Mouse (Mus musculus): ENCODE results near the gene Crybg2.

The Crybg2 gene

DNA sequence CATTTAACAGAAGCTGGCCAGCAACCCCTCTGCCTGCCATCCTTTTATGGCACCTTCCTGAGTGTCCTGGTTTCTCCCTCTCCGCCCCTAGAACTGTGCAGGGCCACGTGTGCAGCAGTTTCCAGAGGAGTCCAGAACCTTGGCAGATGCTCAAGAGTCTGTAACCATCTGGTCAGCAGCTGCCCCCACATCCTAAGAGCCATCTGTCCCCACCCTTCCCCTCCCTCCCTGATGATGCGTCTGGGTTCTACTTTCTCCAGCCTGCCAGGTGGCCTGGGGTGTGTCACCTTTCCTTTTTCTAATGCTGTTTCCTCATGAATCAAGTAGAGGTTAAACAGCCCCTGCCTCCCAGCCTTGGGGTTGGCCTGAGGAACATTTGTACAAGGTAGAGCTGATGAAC lies 61.7 kb downstream of the Crybg2 start:
- no peak for DNase-seq

DNA sequence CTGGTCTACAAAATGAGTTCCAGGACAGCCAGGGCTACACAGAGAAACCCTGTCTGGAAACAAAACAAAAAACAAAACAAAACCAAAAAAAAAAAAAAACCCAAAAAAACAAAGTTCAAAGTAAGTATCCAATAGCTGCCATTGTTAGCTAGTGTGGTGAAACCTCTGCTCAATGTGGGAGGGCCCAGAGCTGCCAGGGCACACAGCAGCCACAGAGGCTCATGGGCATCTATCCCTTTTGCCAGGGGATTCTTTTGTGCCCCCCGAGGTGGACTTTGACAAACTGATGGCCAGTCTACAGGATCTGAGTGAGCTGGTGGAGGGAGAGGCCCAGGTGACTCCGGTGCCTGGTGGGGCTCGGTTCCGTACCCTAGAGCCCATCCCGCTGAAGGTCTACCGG lies 62.5 kb downstream of the Crybg2 start:
- no peak for DNase-seq

DNA sequence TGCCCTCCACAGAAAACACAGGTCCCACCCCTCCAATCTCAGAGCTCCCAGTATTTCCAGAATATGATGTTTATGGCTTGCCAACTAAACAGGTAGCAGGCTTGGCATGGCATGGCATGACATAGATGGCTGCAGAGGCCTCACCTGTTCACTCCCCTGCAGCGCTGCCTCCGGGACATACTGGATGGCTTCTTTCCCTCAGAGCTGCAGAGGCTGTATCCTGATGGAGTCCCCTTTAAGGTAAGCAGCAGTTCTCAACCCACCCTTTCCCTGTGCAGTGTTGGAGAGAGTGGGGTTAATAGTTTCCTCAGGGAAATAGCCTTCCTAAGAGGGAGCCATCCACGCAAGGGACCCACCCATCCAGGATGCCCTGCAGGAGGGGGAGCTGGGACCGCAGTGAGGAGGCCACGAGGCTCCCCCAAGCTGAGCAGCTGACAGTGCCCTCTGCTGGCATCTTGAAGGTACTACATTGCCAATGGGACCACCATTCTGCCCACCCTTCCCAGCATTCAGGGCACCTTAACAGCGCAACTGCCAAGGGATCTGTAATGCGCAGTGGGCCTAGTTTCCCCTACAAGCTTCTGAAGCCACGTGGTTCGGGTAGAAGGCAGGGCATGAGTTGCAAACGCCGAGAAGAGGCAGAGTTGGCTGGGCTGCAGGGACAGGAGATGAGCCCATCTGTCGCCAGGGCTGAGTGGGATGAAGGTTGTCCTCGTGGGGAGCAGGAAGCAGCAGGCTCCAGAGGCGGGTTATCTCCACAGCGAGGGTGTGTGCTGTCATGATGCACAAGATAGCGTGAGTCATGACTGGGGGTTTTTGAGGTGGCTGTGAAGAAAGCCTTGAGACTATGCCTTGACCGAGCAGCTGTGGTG lies 63.3 kb downstream of the Crybg2 start:
- peak; percentile 76 for DNase-seq

DNA sequence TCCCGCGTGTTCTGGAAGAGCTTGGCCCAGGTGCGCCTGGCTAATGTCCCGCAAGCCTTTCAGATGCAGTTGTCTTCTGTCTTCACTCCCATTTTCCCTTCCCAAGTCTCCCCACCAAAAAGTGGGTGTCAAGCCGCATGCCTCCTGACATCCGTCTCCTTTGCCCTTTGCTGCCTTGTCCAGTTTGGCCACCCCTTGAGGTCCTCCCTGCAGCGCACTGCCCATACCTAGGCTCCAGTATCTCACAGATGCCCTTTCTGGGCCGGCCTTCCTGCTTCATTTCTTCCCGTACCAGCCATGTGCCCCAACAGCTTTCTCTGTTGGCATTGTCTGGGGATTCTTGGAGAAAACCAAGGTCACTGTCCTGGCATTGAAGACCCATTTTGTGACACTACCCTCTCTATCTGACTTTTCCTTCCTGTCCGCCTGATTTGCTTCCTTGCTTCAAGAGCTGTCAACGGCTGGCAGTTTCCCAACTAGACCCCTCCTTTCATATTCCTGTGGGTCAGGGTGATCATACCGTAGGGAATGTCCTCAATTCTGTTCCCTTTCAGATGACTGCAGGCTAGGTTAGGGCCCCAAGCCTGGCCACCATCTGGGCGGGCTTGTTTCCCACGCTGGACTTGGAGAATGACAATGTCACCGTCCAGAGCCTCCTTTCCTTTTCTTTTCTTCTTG lies 64.9 kb downstream of the Crybg2 start:
- DNase-seq, result no peak

DNA sequence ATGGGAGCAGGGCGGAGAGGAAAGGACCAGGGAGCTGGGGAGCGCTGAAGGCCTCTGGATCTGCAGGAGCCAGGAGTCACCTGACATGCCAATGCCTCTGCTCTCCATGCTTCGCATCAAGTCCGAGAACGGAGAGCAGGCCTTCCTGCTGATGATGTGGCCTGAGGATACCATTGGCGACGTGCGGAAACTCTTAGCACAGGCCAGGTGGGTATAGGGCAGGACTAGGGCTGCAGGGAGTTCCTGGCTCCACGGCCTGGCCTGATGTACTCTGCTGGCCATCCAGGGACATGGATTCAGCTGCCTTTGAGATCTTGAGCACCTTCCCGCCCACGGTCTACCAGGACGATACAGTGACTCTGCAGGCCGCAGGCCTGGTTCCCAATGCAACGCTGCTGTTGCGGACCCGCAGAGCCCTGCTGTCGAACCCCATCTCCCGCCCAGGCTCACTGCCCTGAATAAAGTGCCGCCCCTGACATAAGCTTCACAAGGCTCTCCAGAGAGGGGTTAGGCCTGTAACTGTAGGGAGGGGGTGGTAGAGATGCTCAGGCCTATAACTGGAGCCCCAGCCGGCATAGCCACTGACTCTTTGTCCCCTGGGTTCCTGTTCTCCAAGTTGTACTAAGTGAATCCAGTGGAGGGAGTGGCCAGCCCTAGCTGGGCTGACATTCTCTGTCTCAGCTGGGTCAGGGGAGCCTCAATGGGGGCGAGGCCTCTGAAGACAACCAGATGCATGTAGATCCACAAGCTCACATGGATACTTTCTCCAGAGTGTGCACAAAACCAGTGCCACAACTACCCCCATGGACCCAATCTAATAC lies 65.9 kb downstream of the Crybg2 start:
- no peak for DNase-seq

DNA sequence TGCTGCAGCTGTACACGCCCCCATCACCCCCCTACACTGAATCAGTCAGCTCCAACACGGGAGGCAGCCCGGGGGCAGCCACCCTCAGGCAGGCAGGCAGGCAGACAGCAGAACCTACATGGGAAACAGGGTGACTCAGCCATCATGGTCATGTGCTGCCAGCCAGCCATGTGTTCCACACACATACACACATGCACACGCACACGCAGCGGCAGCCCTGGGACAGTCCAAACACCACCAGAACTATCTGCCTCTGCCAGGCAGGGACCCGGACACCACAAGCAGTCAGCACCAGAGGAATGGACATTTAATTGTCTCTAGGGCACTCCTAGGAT lies 66.5 kb downstream of the Crybg2 start:
- DNase-seq, result no peak

DNA sequence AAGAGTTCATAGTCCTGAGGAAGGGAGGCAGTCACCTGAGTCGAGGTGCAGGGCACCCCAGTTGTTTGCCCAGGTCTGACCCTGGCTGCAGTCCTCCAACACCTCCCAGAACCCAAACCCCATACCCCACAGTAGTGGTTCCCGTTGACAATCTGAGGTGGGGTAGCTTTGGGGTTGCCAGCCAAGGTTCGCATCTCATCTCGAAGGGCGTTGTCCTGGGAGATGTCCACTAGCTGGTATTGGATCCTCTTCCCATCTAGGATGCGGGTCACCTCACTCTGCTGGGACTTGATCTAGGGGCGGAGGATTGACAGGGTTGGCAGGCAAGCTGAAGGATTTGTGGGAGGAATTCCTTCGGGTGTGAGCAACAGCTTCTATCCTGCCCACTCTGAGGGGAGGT lies 67.2 kb downstream of the Crybg2 start:
- no peak for DNase-seq

DNA sequence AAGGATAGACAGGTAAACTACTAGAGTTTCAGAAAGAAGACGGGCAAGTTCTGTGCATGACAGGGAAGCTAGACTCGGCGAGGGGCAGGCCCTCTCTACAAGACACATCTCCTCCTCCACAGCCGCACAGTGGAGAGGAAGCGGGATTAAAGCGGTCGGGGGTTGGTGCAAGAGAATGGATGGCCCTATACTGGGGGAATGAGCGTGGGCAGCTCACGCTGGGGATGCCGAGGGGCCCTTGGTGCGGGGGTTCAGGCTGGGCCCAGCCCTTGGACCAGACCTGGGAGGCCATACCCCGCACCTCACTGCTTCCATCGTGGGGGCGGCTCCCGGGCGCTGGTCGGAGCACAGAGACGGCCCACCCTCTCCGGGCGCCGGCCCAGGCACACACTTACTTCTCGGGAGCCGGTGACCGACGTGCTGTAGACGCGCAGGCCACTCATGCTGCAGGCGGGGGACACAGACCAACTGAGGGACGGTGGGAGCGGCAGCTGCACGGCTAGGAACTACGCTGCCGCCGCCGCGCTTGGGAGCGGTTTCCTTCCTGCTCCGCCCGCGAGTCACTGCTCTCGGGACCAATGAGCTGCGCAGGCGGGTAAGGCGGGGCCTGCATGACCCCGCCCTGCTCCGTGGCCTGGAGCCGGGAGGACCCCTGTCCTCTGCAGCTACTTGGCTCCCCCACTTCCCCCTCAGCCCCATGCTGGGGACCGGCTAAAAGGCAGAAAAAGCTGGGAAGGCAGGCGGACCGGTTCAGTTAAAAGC lies 67.8 kb downstream of the Crybg2 start, which contains the start of gene Sh3bgrl3:
Sh3bgrl3 (minus strand) TSS at position 569 of the 762 bp plus-strand sequence.
- peak; percentile 83 for DNase-seq

DNA sequence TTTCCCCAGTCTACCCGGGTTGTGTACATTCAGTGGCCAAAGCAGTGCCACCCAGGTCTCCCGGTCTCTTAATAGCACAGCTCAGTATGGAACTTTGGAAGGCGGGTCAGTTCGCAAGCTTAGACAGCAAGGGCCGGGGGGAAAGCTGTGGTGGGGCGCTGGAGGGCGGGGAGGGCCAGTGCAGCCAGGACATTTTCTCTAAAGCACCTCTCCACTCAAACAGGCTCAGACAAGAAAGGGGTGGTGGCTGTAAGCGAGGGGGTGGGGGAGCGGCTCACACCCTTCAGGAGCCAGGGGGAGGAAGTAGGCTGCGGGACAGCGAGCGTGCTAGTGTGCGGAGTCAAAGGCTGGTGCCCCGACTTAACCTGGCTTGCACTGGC lies 68.4 kb downstream of the Crybg2 start:
- DNase-seq, result no peak

DNA sequence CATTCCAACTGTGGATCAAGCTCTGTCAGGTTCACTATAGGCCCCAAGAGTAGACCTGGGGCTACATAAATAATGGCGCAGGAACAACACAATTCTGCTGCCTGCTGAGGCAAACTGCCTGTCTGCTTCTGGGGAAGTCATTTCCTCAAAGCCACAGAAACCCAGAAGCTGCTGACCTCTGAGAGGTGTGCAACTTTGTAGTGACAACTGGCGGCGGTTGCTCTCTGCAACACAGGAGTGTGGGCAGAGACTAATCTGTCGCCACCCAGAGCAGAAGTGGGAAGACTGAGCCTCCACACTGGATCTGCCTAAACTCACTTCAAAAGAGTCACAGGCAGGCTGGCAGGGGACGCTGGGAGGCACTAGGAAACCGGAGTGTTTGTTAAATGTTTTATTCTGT lies 68.9 kb downstream of the Crybg2 start:
- no peak for DNase-seq

DNA sequence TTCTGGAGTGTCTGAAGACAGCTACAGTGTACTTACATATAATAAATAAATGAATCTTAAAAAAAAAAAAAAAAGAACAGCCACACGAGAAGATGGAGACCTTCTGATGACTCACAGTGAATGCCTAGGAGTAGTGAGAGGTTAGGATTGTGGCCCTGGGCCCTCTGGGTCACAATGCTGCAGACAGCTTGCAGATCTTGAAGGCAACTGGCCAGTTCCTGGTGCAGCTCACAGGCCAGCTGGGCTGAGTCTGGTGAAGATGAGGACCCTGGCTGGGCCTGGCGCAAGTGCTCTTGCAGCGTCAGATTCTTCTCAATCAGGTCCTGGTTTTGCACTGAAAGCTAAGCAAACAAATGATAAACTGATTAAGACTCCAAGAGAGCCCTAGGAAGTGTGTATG lies 71.5 kb downstream of the Crybg2 start:
- no peak for DNase-seq

DNA sequence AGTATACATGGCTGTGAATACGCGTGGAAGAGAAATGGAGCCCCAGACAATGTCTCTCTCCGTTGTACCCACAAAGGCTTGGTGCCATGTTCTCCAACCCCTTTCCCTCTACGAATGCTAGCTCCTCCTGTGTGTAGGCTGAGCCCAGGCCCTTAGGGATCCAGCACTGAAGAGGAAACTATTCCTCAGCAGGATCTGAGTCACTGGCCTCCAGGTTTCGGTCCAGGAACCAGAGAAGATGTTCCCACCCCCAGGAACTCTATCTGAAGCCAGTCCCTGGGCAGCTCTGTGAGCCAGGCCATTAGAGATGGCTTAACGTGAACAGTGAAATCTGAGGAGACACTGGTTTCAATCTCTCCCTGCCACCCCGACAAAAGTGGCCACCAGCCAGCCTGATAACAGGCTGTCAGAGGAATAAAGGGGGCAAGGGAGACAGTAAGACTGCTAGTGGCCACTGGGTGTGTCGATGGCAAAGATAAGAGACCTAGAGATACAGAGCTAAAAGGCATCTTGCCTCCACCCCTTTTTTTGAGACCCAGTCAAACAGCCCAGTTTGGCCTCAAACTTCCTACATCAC lies 72.0 kb downstream of the Crybg2 start:
- DNase-seq, result no peak

DNA sequence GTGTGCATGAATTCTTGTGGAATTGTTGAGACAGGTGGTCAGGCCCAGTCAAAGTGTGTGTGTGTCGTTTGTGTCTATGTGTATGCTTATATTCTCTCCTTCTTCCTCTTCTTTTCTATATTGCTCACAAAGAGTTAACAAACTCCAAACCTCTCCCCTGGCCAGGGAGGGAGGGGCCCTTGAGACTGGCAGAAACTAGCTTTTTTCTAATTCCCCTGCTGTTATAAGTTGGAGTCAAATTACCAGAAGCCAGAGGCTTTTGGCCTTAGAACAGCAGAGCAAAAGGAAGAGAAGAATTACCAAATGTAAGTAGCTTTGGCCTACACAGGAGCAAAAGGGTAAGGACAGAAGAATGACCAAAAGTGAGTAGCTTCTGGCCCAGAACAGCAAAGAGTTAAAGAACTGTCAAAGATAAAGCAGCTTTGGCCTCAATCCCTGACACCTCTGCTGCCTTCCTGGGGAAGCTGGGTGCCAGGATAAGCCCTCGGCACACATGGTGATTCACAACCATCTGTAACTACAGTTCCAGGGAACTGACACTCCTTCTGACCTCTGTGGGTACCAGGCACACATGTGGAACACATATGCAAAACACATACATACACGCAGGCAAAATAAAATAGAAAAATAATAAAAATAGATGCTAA lies 75.8 kb downstream of the Crybg2 start:
- DNase-seq, result no peak

DNA sequence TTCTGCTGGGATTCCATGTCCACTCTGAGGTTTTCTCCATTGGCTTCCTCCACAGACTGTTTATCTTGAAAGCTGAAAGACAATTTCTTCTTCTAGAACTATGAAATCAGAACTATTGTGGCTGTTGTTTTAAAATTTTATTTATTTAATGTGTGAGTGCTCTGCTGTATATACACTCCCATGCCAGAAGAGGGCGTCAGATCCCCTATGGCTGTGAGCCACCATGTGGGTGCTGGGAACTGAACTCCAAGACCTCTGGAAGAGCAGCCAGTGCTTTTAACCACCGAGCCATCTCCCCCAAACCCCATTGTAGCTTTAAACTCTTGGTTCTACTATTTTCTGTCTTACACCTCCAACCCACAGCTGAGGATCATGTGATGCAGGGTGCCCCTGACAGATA lies 78.2 kb downstream of the Crybg2 start:
- no peak for DNase-seq
